Mouse (Mus musculus) C2C12 (cell line): Measurements from ENCODE around the gene Ppm1e.

Source experiments
- CTCF ChIP-seq: IDR thresholded peaks from one replicate; pipeline ENCODE4 v1.5.1; 2011; ENCODE audit not compliant: control insufficient read depth, insufficient read depth, insufficient read length
- MAX ChIP-seq: IDR thresholded peaks from one replicate; pipeline ENCODE4 v1.6.1; 2011; ENCODE audit warnings: mild to moderate bottlenecking, control low read depth
- MYOD1 ChIP-seq: IDR thresholded peaks from one replicate; pipeline ENCODE4 v1.6.1; 2011; ENCODE audit warnings: low read depth; ENCODE audit not compliant: control insufficient read depth, insufficient read length
- MYOG ChIP-seq: IDR thresholded peaks from one replicate; pipeline ENCODE4 v1.6.1; 2011; ENCODE audit not compliant: control insufficient read depth, insufficient read length; ENCODE audit errors: extremely low read depth

DNA sequence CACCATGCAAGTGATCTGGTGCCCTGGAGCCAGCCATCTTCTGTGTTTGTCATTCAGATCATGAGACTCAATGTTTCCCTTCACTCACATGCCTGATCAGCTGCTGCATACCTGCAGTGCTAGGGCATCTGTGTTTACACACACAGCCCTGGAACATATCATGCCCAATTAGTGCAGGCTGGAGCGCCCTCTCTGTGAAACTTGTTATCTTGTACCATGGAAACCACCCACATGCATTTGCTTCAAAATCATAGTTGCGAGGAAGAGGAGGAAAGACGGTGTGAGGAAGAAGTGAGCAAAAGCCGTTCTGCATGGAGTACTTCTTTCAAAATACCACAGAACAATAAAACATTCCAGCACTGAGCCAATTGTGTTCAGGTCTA is 118.0 kb downstream of the Ppm1e start:
- no peak for TF ChIP-seq MYOG
- no peak for TF ChIP-seq CTCF
- no peak for TF ChIP-seq MAX
- no peak for TF ChIP-seq MYOD1
